26 mouse cellular contexts compared by ENCODE assay signal in the genomic region with DNA sequence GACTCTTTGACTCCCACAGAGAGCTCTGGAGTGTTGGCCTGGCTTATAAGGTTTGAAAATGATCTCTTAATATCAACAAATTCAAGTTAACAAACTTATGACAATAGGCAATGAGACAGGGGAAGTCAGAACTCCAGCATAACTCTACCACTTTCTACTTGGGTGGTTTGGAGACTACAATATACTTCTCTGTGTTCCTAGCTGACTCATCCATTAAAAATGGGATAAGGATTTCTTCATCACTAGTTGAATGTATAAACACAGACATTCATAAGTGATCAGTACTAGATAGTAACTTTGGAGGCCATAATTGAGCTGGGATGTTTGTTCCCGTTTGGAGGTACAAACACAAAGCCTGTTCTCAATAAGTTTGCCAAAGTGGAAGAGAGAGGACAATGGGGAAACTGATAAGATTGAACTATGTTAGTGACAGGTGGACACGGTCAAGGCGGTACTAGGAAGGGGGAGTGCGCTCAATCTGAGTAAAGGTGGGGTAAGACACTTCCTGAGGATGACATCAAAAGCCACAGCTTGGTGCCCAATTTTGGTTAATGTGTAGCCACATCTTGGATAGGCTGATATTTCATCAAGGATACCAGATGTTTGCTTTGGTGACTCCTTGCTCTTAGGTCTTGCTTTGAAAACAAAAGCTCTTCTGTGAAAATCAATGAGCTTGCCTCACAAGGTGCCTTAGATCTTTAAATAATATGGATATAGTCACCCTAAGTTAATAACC.
DNase-seq lines count a peak whose midpoint lies in the region; ATAC-seq and TF ChIP-seq lines count a peak whose summit lies in the region.
"Had no signal": no experiment of that assay in that cellular context is flagged by ENCODE, and none has a peak within 500 bp of the region (broad histone marks: within the 10 kb centered on the region; RNA-seq: fewer than 3 reads in every experiment).

No protein-coding gene starts in this region.

- H3K9me3 ChIP-seq in liver, postnatal 0 days (ENCODE audit: low read length), result no peaks in the 10 kb centered on the region
- H3K9me3 ChIP-seq: heart, embryonic 12.5 days; liver, embryonic 13.5 days; megakaryocyte, embryonic 14.5 days; midbrain, embryonic 12.5 days; neural tube, embryonic 12.5 days had no signal

- H3K36me3 ChIP-seq in liver, adult 2 months (ENCODE audit: control insufficient read depth, insufficient read depth, low read length), result no peaks in the 10 kb centered on the region
- no peaks in the 10 kb centered on the region for H3K36me3 ChIP-seq in liver, postnatal 0 days (replicated peaks; ENCODE audit: insufficient read depth, low read length)
- H3K36me3 ChIP-seq: heart, embryonic 12.5 days; liver, embryonic 13.5 days; midbrain, embryonic 12.5 days; neural tube, embryonic 12.5 days had no signal

- ATAC-seq in liver, postnatal 0 days, result no peak
- peak; percentile 83 for ATAC-seq in Patski
- ATAC-seq: activated CD4-positive, CD25-positive, alpha-beta regulatory T cell, adult 4 months; forebrain, embryonic 16.5 days had no signal

- WGBS in liver, adult 2 months, result 67% methylated on average over 4 of the region's 4 CpGs
- 64% methylated on average over 4 of the region's 4 CpGs for WGBS in liver, postnatal 0 days (ENCODE audit: insufficient replicate concordance)

- TF ChIP-seq EP300 in liver, postnatal 0 days (IDR thresholded peaks at IDR 0.05; ENCODE audit: low read depth), result no peak

- no peaks in the 10 kb centered on the region for H3K4me1 ChIP-seq in liver, adult 2 months (ENCODE audit: control insufficient read depth, insufficient read depth, low read length)
- no peaks in the 10 kb centered on the region for H3K4me1 ChIP-seq in liver, postnatal 0 days (ENCODE audit: insufficient read depth)
- H3K4me1 ChIP-seq: heart, embryonic 12.5 days; liver, embryonic 13.5 days; midbrain, embryonic 12.5 days; neural tube, embryonic 12.5 days had no signal

- no peak overlapping the region for H3K9ac ChIP-seq in liver, adult 2 months (ENCODE audit: low read depth, low read length)
- no peak overlapping the region for H3K9ac ChIP-seq in liver, postnatal 0 days (replicated peaks)
- H3K9ac ChIP-seq: heart, embryonic 12.5 days; hindbrain, embryonic 14.5 days; liver, embryonic 13.5 days; midbrain, embryonic 12.5 days; neural tube, embryonic 12.5 days had no signal

- CTCF ChIA-PET in Patski (lab: Charles Lee), result interaction anchor here (0.8 to 3.3 kb wide), 5 partner anchors 8 to 212 kb away, joined by 3 to 20 read pairs (median 3); no protein-coding TSS in a partner anchor

- no peak for TF ChIP-seq CTCF in liver, adult 2 months (IDR thresholded peaks at IDR 0.05; ENCODE audit: low read depth, low read length)
- no peak for TF ChIP-seq CTCF in liver, postnatal 0 days (IDR thresholded peaks at IDR 0.05; ENCODE audit: low read depth)
- no peak for TF ChIP-seq CTCF in Patski (IDR thresholded peaks at IDR 0.05)
- no peak for TF ChIP-seq CTCF in layer of hippocampus, adult 2 months (conservative IDR thresholded peaks at IDR 0.05)

- H3K4me2 ChIP-seq in liver, postnatal 0 days (ENCODE audit: low read depth, low read length), result no peak overlapping the region
- H3K4me2 ChIP-seq: heart, embryonic 12.5 days; hindbrain, embryonic 14.5 days; liver, embryonic 13.5 days; midbrain, embryonic 12.5 days; neural tube, embryonic 12.5 days had no signal

- no peak overlapping the region for H3K4me3 ChIP-seq in liver, adult 2 months (ENCODE audit: insufficient read depth, low read depth, low read length)
- no peak overlapping the region for H3K4me3 ChIP-seq in liver, postnatal 0 days (ENCODE audit: low read depth, low read length)
- H3K4me3 ChIP-seq in layer of hippocampus, adult 2 months, result no peak overlapping the region
- H3K4me3 ChIP-seq: erythroblast, embryonic 14.5 days; gastrocnemius, adult 2 months; heart, adult 2 months; heart, embryonic 12.5 days; liver, embryonic 13.5 days; megakaryocyte, embryonic 14.5 days; midbrain, embryonic 12.5 days; myocyte; neural tube, embryonic 12.5 days had no signal

- no peaks in the 10 kb centered on the region for H3K79me2 ChIP-seq in liver, adult 2 months (ENCODE audit: control insufficient read depth, insufficient read depth, low read length)

- POLR2A ChIA-PET in Patski (lab: Charles Lee), result no interaction called here

- no peak overlapping the region for H3K27ac ChIP-seq in liver, adult 2 months (replicated peaks; ENCODE audit: insufficient read depth, low read depth, low read length)
- H3K27ac ChIP-seq in liver, postnatal 0 days (ENCODE audit: low read depth), result no peak overlapping the region
- H3K27ac ChIP-seq in layer of hippocampus, adult 2 months, result no peak overlapping the region
- H3K27ac ChIP-seq: gastrocnemius, adult 2 months; heart, adult 2 months; hindbrain, embryonic 14.5 days; liver, embryonic 13.5 days; midbrain, embryonic 12.5 days; neural tube, embryonic 12.5 days had no signal

- H3K27me3 ChIP-seq in liver, adult 2 months (ENCODE audit: control insufficient read depth, insufficient read depth, low read length), result no peaks in the 10 kb centered on the region
- H3K27me3 ChIP-seq in liver, postnatal 0 days (ENCODE audit: insufficient read depth, low read length), result no peaks in the 10 kb centered on the region
- no peaks in the 10 kb centered on the region for H3K27me3 ChIP-seq in Patski
- H3K27me3 ChIP-seq: heart, embryonic 12.5 days; liver, embryonic 13.5 days; midbrain, embryonic 12.5 days; neural tube, embryonic 12.5 days had no signal

- in situ Hi-C loops in Patski (cut with MboI; ENCODE audit: low pct_unique_long_range_greater_than_20kb), result loop anchor here (10.0 kb wide), 1 partner anchor 211 kb away; no protein-coding TSS in a partner anchor

- peak; percentile 66 for DNase-seq in heart, adult 11 months
- DNase-seq in heart, postnatal 4 days, result no peak
- peak; percentile 50 for DNase-seq in liver, adult 2 months (ENCODE audit: extremely low read depth, low read depth, low spot score)
- no peak for DNase-seq in liver, postnatal 0 days
- DNase-seq in Patski (ENCODE audit: low read depth, low spot score), result peak; percentile 33
- no peak for DNase-seq in thymus, postnatal 4 days
- no peak for DNase-seq in layer of hippocampus, adult 2 months (ENCODE audit: low spot score in 2 of 2)
- DNase-seq: adrenal gland, adult 2 months; adrenal gland, postnatal 36 days; cerebellum, adult 18-20 months; cerebellum, postnatal 10 days; gastrocnemius, adult 2 months; gastrocnemius, postnatal 36 days; heart, adult 2 months; liver, embryonic 13.5 days; lung, adult 2 months; right cerebral cortex, adult 18-20 months had no signal

- no peak for TF ChIP-seq POLR2A in liver, adult 2 months (IDR thresholded peaks at IDR 0.05; ENCODE audit: extremely low read depth, insufficient read depth, low read length)

Comparison
In these comparisons a context has a peak if more than half of its experiments do, and no peak if none do; other contexts are left out.
1. DNase-seq: peak in heart, adult 11 months (single experiment), liver, adult 2 months (single experiment) and Patski (single experiment); none in heart, postnatal 4 days (single experiment), liver, postnatal 0 days (single experiment), thymus, postnatal 4 days (single experiment) and layer of hippocampus, adult 2 months (0 of 2).